Mouse (Mus musculus) ES-E14 (cell line): Measurements from ENCODE around the gene Pebp1. TPM values are rescaled to one million over a fixed set of nuclear protein-coding genes. Genes with fewer than 3 reads are reported as not detected.

Source experiments
- DNase-seq: peaks from one replicate; pipeline ENCODE4 v3.0.0-alpha.2; 2013; ENCODE audit warnings: low read depth, low spot score
- H3K27ac ChIP-seq: 2 replicates; pipeline ENCODE4 v1.5.1; 2012; ENCODE audit warnings: low read depth, mild to moderate bottlenecking, low read length, moderate library complexity, mixed read lengths; ENCODE audit not compliant: poor library complexity, insufficient read depth, severe bottlenecking
- H3K36me3 ChIP-seq: 2 replicates; pipeline ENCODE4 v1.6.1; 2012; ENCODE audit warnings: mild to moderate bottlenecking, low read length, moderate library complexity, mixed read lengths; ENCODE audit not compliant: control insufficient read depth, poor library complexity, insufficient read depth, severe bottlenecking
- H3K4me1 ChIP-seq, 2 experiments: fragments of 150-350 bp in 1 of 2; sonication (generic) in 1 of 2; 2 replicates each; pipeline ENCODE4 v1.6.1; 2012; ENCODE audit warnings: low read length in 2 of 2, mild to moderate bottlenecking in 1 of 2, mixed read lengths in 1 of 2; ENCODE audit not compliant: control insufficient read depth in 2 of 2, insufficient read depth in 2 of 2, poor library complexity in 1 of 2
- H3K4me3 ChIP-seq, 2 experiments: fragments of 150-350 bp in 1 of 2; sonication (generic) in 1 of 2; 2 replicates each; pipeline ENCODE4 v1.5.1; 2012; ENCODE audit warnings: low read length in 2 of 2, low read depth in 1 of 2, mild to moderate bottlenecking in 1 of 2, mixed read lengths in 1 of 2; ENCODE audit not compliant: insufficient read depth in 1 of 2, poor library complexity in 1 of 2, severe bottlenecking in 1 of 2
- H3K9ac ChIP-seq: 2 replicates; pipeline ENCODE4 v1.6.1; 2012; ENCODE audit warnings: low read depth, mild to moderate bottlenecking, low read length, mixed read lengths; ENCODE audit not compliant: poor library complexity, insufficient read depth, severe bottlenecking
- H3K9me3 ChIP-seq: fragments of 150-350 bp; sonication (generic); 2 replicates; pipeline ENCODE4 v1.6.1; 2012; ENCODE audit warnings: low read depth, mild to moderate bottlenecking, low read length; ENCODE audit not compliant: control insufficient read depth, insufficient read depth
- CHD2 ChIP-seq: IDR thresholded peaks from 2 replicates; pipeline ENCODE4 v1.6.1; 2014; ENCODE audit warnings: mild to moderate bottlenecking, low read depth, low read length, inconsistent platforms
- HCFC1 ChIP-seq: IDR thresholded peaks from 2 replicates; pipeline ENCODE4 v1.6.1; 2012; ENCODE audit warnings: low read length, inconsistent platforms, borderline replicate concordance; ENCODE audit not compliant: insufficient read depth
- MAFK ChIP-seq: IDR thresholded peaks from 2 replicates; pipeline ENCODE4 v1.6.1; 2014; ENCODE audit warnings: mild to moderate bottlenecking, low read depth, low read length, inconsistent platforms; ENCODE audit not compliant: insufficient read depth
- ZC3H11A ChIP-seq: IDR thresholded peaks from 2 replicates; pipeline ENCODE4 v1.6.1; 2012; ENCODE audit warnings: low read depth, mild to moderate bottlenecking, inconsistent platforms, low read length, borderline replicate concordance
- ZNF384 ChIP-seq: IDR thresholded peaks from 2 replicates; pipeline ENCODE4 v1.6.1; 2012; ENCODE audit warnings: low read depth, low read length, inconsistent platforms
- in situ Hi-C, 2 experiments: fragments of 600-800 bp; cut with MboI; formaldehyde crosslinking; loops; one replicate each; pipeline ENCODE4 v1.15.1; 2025; ENCODE audit warnings: low sequenced_read_pairs in 2 of 2, inconsistent platforms in 1 of 2; ENCODE audit not compliant: unreplicated experiment in 2 of 2
- total RNA-seq: library from RNA; depleted of rRNA; stranded (reverse); fragments of 300-350 nt; gene quantifications from 2 replicates; pipeline ENCODE4 v1.2.3, GENCODE M21; 2012

Gene Pebp1
- total RNA-seq, 1 experiment: 381 TPM

DNA sequence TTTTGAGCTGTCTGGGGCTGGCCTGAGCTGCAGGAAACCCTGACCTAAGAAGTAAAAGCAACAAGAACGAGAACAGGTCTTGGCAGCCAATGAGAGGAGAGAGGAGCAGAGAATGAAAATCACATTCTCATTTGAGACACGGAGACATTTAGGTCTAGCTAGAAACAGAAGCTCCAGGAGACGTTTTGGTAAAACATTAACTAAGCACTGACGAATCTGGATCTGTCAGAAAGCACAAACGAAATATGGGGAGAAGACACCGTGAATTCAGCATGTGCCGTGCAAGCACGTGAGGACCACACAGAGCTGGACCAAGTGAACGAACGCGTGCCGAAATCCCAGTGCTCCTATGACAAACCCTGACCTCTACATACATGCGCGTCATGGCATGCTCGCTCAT, 29.1 kb downstream of the Pebp1 start:
- Histone ChIP-seq H3K9ac (no peak overlapping the region), H3K4me1 (peaks cover 0 to under 1% of the 10 kb centered on the region in 2 experiments; a peak in 1 of 4 replicates), H3K27ac (no peak overlapping the region), H3K9me3 (no peaks in the 10 kb centered on the region), H3K4me3 (no peak overlapping the region), H3K36me3 (peaks cover 5% of the 10 kb centered on the region; the same call in 1 of the 2 replicates)
- TF ChIP-seq ZNF384 (no peak), HCFC1 (no peak), MAFK (no peak), ZC3H11A (no peak), CHD2 (no peak)
- DNase-seq: no peak
- in situ Hi-C loops: no loop called here

DNA sequence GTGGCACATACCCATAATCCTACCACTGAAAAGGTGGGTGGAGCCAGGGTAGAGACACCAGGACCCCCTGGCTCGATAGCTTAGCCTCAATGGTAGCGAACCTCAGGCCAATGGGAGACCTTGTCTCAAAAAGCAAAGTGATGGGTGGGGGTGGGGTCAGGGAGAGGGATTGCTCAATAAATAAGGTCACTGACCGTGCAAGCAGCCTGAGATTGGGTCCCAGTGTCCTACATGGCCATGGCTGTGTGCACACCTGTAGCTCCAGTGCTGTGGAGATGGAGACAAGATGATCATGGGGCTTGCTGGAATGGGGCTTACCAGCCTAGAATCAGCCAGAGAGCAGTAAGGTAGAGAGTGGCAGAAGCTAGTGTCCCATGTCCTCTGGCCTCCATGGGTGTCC, 35.7 kb downstream of the Pebp1 start:
- no peak for DNase-seq
- no peaks in the 10 kb centered on the region for H3K4me1 ChIP-seq
- H3K9ac ChIP-seq: no peak overlapping the region
- no peaks in the 10 kb centered on the region for H3K9me3 ChIP-seq
- TF ChIP-seq ZNF384 (no peak), CHD2 (no peak), MAFK (no peak), HCFC1 (no peak), ZC3H11A (no peak)
- peaks cover 10% of the 10 kb centered on the region; the same call in 1 of the 2 replicates for H3K36me3 ChIP-seq
- no peak overlapping the region for H3K27ac ChIP-seq
- no peak overlapping the region for H3K4me3 ChIP-seq
- in situ Hi-C loops: no loop called here

DNA sequence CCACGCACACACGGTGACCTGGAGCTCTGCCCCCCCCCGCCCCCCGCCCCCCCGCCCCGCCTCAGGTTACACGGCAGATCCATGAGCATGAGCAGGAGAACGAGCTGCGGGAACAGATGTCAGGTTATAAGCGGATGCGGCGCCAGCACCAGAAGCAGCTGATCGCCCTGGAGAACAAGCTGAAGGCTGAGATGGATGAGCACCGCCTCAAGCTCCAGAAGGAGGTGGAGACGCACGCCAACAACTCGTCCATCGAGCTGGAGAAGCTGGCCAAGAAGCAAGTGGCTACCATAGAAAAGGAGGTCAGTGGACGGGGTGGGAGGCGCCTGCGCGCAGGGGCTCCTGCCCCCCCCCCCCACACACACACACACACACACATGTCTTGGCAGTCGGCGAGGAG, 36.6 kb downstream of the Pebp1 start:
- TF ChIP-seq MAFK: no peak
- TF ChIP-seq ZC3H11A: no peak
- no peak for TF ChIP-seq CHD2
- Histone ChIP-seq H3K36me3 (peaks cover 7% of the 10 kb centered on the region; the same call in 1 of the 2 replicates), H3K27ac (no peak overlapping the region), H3K9ac (no peak overlapping the region), H3K4me1 (no peaks in the 10 kb centered on the region), H3K9me3 (no peaks in the 10 kb centered on the region), H3K4me3 (no peak overlapping the region)
- in situ Hi-C loops: no loop called here
- DNase-seq: no peak

GRCm38 (mm10) chr5:117248351-117248750, 39.1 kb downstream of the Pebp1 start:
- peaks cover 7% of the 10 kb centered on the region; the same call in 1 of the 2 replicates for H3K36me3 ChIP-seq
- no peak overlapping the region for H3K9ac ChIP-seq
- no peaks in the 10 kb centered on the region for H3K4me1 ChIP-seq
- in situ Hi-C loops: no loop called here
- no peak overlapping the region for H3K4me3 ChIP-seq
- H3K9me3 ChIP-seq: no peaks in the 10 kb centered on the region
- H3K27ac ChIP-seq: no peak overlapping the region
- TF ChIP-seq CHD2 (no peak), ZNF384 (no peak), ZC3H11A (no peak), HCFC1 (no peak), MAFK (no peak)
- no peak for DNase-seq

GRCm38 (mm10) chr5:117245170-117245569, 42.3 kb downstream of the Pebp1 start:
- Histone ChIP-seq H3K36me3 (no peaks in the 10 kb centered on the region), H3K4me1 (peaks cover 0 to 11% of the 10 kb centered on the region in 2 experiments; a peak in 1 of 4 replicates), H3K27ac (no peak overlapping the region), H3K4me3 (no peak overlapping the region), H3K9ac (no peak overlapping the region), H3K9me3 (no peaks in the 10 kb centered on the region)
- TF ChIP-seq CHD2 (no peak), ZC3H11A (no peak), HCFC1 (no peak), MAFK (no peak), ZNF384 (no peak)
- in situ Hi-C loops: no loop called here
- no peak for DNase-seq
